Mouse (Mus musculus): Measurements from ENCODE around the gene Apbb1ip. TPM values are rescaled to one million over a fixed set of nuclear protein-coding genes. Genes with fewer than 3 reads are reported as not detected.
A peak's percentile ranks its signal among the peaks of the same experiment; 100 is the strongest.

Gene Apbb1ip
- total RNA-seq, 2 experiments from 2014 or later, result 22.9 to 110 TPM

DNA sequence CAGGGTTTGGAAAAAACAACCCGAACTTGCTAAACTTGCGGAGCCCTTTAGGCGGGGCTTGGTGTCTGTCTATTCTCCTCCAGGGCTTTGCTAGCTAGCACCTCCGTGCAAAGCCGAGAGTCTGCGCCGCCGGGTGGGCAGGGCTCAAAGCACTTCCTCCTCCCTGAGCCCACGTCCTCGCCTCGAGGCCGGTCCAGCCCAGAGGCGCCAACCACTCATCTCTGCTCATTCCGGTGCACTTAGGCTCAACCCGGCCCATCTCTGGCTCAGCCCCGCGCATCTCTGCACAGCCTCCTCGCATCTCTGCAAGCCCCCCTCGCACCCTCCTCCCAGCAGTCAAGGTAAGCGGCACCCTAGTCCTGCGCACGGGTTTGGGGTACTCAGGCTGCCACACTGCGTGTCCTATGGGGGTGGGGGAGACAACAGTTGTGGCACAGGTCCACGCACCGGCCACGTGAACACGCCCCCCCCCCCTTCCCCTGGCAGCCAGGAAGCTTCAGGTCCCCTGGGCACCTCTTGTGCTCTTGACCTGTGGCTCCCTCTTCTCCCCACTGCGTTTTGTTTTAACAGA, 372 bp downstream of the Apbb1ip start:
- peak; percentile 74 for ATAC-seq (replicated peaks; ENCODE audit: poor library complexity, severe bottlenecking)

GRCm38 (mm10) chr2:22775213-22775612, 1.3 kb downstream of the Apbb1ip start:
- ATAC-seq (replicated peaks; ENCODE audit: poor library complexity, severe bottlenecking), result no peak

- no peak for ATAC-seq (replicated peaks; ENCODE audit: poor library complexity, severe bottlenecking)
Measured at GRCm38 (mm10) chr2:22775681-22776080, 1.8 kb downstream of the Apbb1ip start.

DNA sequence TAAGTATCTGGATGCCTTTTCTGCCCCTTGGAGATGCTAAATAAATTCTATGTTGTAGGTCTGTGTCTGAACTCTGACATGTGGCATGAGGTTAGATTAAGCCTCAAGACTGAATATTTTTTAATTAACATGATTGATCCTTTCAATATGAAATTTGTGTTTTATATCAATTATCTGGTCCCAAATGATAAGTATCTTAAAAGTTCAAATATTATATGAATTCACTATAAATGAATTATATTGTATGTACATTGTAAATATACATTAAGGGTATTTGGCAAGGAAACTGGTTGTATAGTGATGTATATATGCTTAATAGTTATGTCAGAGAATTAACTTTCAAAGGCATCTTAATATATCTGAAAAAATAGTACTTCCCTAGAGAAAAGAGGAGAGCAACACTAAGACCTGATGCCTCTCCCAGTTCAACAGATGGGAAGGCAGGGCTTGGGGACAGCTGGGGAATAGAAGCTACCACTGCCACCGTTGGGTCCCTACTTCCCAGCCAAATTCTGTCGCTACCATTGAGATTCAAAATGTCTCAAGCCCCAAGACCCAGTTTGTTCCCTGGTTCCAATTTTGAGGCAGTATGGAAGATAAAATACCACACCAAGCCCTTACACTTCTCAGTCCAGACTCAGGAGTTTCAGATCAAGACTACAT, 2.8 kb downstream of the Apbb1ip start:
- ATAC-seq (replicated peaks; ENCODE audit: poor library complexity, severe bottlenecking), result no peak

GRCm38 (mm10) chr2:22777757-22778156, 3.9 kb downstream of the Apbb1ip start:
- no peak for ATAC-seq (replicated peaks; ENCODE audit: poor library complexity, severe bottlenecking)

GRCm38 (mm10) chr2:22780884-22781283, 7.0 kb downstream of the Apbb1ip start:
- ATAC-seq (replicated peaks; ENCODE audit: poor library complexity, severe bottlenecking), result no peak

- no peak for ATAC-seq (replicated peaks; ENCODE audit: poor library complexity, severe bottlenecking)
Measured at GRCm38 (mm10) chr2:22781387-22782009, 7.6 kb downstream of the Apbb1ip start.

GRCm38 (mm10) chr2:22782057-22782456, 8.2 kb downstream of the Apbb1ip start:
- no peak for ATAC-seq (replicated peaks; ENCODE audit: poor library complexity, severe bottlenecking)

DNA sequence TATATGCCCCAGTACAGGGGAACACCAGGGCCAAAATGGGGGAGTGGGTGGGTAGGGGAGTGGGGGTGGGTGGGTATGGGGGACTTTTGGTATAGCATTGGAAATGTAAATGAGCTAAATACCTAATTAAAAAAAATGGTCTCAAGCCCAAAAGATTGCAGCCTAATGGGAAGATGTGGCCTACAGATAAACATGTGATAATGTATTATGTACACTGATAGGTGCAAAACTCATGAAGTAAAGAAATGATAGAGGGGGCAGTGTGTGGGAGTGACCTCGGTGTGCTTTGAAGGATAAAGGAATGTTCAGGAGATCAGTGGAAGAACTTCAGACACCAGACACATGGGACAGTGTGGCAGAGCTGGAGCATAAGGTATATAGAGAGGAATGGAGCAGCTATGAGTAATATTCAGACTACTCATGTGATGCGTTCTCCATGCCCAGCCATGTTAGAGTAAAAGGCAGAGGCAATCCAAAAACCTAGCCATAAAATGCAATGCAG, 9.3 kb downstream of the Apbb1ip start:
- ATAC-seq (replicated peaks; ENCODE audit: poor library complexity, severe bottlenecking), result no peak

GRCm38 (mm10) chr2:22784186-22784585, 10.3 kb downstream of the Apbb1ip start:
- ATAC-seq (replicated peaks; ENCODE audit: poor library complexity, severe bottlenecking), result peak; percentile 77

- ATAC-seq (replicated peaks; ENCODE audit: poor library complexity, severe bottlenecking), result no peak
Measured at GRCm38 (mm10) chr2:22784771-22785170, 10.9 kb downstream of the Apbb1ip start.

DNA sequence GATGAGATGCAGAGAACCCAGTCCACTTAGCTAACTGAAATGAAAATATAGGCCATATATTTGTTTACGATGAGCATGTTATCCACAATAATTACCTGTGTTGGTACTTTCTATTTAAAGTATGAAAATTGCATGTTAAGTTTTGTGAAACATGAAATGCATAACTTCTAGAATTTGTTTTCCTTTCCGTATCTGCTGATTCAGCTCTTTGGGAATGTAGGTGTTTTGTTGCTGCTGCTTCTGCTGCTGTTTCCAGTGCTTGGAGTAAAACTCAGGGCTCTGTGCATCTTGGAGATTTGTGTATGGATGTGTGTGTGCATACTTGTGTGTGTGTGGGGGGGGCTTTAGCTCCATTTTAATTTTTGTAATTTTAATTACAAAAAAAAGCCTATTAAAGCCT, 14.8 kb downstream of the Apbb1ip start:
- no peak for ATAC-seq (replicated peaks; ENCODE audit: poor library complexity, severe bottlenecking)

DNA sequence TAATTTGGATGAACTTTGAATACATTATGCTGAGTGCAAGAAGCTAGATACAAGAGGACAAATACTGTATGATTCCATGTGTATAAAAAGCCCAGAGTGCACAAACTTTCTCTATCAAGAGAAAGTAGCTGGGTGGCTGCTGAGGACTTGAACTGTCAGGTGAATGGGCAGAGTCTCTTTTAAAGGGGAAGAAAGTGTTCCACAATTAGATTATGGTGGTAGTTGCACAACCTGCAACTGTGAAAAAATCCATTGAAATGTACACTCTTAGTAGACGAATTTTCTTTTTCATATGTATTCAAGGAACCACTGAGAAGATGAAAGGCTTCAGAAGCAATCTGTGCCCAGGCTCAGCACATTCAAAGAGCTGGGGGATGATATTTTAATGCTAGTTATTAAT, 15.7 kb downstream of the Apbb1ip start:
- ATAC-seq (replicated peaks; ENCODE audit: poor library complexity, severe bottlenecking), result peak; percentile 64

DNA sequence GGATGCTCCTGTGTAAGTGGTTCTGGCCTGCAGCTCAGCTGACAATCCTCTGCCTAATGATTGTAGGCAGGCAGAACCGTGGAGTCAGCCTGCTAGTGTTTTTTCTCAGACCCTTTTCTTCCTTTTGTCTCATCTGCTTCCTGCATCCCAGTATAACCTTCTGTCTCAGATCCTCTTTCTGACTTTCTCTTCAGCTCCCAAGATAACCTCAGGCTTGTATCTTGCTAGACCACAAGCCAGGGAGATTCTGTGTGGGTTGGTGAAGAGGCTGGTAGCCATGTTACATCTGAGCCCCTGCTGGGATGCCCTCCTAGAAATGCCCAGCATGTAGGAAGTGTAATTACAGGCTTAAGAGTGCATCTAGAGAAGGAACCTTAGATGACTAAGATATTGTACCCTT, 16.5 kb downstream of the Apbb1ip start:
- peak; percentile 96 for ATAC-seq (replicated peaks; ENCODE audit: poor library complexity, severe bottlenecking)

GRCm38 (mm10) chr2:22795087-22795486, 21.2 kb downstream of the Apbb1ip start:
- no peak for ATAC-seq (replicated peaks; ENCODE audit: poor library complexity, severe bottlenecking)

GRCm38 (mm10) chr2:22796487-22796886, 22.6 kb downstream of the Apbb1ip start:
- ATAC-seq (replicated peaks; ENCODE audit: poor library complexity, severe bottlenecking), result no peak

DNA sequence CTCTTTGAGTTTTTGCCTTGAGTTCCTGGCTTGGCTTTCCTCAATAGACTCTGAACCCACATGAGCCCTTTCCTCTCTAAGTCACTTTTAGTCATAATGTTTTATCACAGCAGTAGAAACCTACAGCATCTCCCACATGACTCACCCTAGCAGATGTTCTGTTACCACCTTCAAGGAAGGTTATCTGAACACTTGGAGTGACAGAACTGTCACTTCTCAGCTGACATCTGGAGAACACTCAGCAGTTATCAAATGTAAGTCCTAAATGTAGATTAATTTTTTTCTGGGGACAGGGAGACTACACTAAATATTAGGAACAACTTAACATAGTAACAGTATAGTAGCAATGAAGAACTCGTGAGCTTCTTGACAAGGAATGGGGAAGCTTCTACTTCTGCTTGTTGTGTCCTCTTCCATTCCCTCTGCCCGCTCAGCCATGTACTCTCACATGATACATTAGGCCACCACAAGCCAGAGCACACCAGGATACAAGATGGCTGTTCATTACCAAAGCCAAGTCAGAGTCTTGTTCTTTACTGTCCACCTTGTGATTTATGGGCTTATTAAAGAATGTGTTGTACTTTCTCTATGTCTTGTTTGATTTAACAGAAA, 25.6 kb downstream of the Apbb1ip start:
- ATAC-seq (replicated peaks; ENCODE audit: poor library complexity, severe bottlenecking), result peak; percentile 89

GRCm38 (mm10) chr2:22805589-22805988, 31.7 kb downstream of the Apbb1ip start:
- peak; percentile 65 for ATAC-seq (replicated peaks; ENCODE audit: poor library complexity, severe bottlenecking)

GRCm38 (mm10) chr2:22806576-22806975, 32.7 kb downstream of the Apbb1ip start:
- no peak for ATAC-seq (replicated peaks; ENCODE audit: poor library complexity, severe bottlenecking)

DNA sequence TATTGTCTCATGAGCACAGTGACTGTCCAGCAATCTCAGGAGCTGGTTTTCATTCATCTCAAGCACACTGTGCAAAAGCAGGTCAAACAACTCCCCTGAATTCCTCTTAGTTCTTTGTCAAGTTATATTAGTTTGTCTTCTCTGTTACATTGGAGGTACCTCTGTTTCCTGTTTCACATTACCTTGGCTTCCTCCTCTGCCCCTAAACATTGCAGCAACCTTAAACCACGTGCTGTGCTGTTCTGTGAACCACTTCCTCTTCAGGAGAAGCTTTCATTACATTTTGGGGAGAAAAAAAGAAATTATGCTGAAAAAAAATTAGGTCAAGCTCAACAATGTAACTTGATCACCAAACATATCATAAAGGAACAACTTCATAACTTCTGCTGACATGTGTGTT, 33.4 kb downstream of the Apbb1ip start:
- peak; percentile 62 for ATAC-seq (replicated peaks; ENCODE audit: poor library complexity, severe bottlenecking)

GRCm38 (mm10) chr2:22810851-22811250, 37.0 kb downstream of the Apbb1ip start:
- peak; percentile 75 for ATAC-seq (replicated peaks; ENCODE audit: poor library complexity, severe bottlenecking)

Measured in granulocyte monocyte progenitor cell, adult 5-6 weeks (primary cell).